Mouse (Mus musculus) heart, postnatal 0 days (tissue): ENCODE data around the gene Cfap45.

Experiments
- CTCF ChIP-seq: IDR thresholded peaks from 2 replicates; pipeline ENCODE4 v1.5.1; 2016; ENCODE audit warnings: antibody characterized with exemption, control low read depth, low read depth
- EP300 ChIP-seq: IDR thresholded peaks from 2 replicates; pipeline ENCODE4 v1.6.1; 2016; ENCODE audit warnings: antibody characterized with exemption, low read depth

- TF ChIP-seq CTCF: no peak
- TF ChIP-seq EP300: no peak
Measured at GRCm38 (mm10) chr1:172503111-172503997, 17.2 kb upstream of the Cfap45 start.
